Mouse (Mus musculus) small intestine, adult 2 months (tissue): ENCODE measurements around the gene Lrrc8b. TPM values are rescaled to one million over a fixed set of nuclear protein-coding genes. Genes with fewer than 3 reads are reported as not detected.

Experiments used
- H3K27ac ChIP-seq: fragments of 200-500 bp; 2 replicates; pipeline ENCODE4 v1.5.1; 2012; ENCODE audit warnings: low read depth, low read length, control low read depth, inconsistent platforms; ENCODE audit not compliant: insufficient read depth
- H3K27me3 ChIP-seq: fragments of 200-500 bp; 2 replicates; pipeline ENCODE4 v1.6.1; 2012; ENCODE audit warnings: mild to moderate bottlenecking, moderate library complexity, low read length, inconsistent platforms; ENCODE audit not compliant: control insufficient read depth, insufficient read depth
- H3K36me3 ChIP-seq: fragments of 200-500 bp; 2 replicates; pipeline ENCODE4 v1.6.1; 2012; ENCODE audit warnings: mild to moderate bottlenecking, low read length, control low read depth, inconsistent platforms; ENCODE audit not compliant: control insufficient read depth, insufficient read depth
- H3K4me1 ChIP-seq: fragments of 200-500 bp; 2 replicates; pipeline ENCODE4 v1.6.1; 2012; ENCODE audit warnings: low read length, inconsistent platforms, mixed read lengths; ENCODE audit not compliant: control insufficient read depth, insufficient read depth, insufficient read length
- H3K4me3 ChIP-seq: fragments of 200-500 bp; 2 replicates; pipeline ENCODE4 v1.5.1; 2012; ENCODE audit warnings: low read depth, mild to moderate bottlenecking, control low read depth, inconsistent platforms, low read length, moderate library complexity
- CTCF ChIP-seq: fragments of 200-500 bp; IDR thresholded peaks from 2 replicates; pipeline ENCODE4 v1.5.1; 2012; ENCODE audit warnings: low read depth, mild to moderate bottlenecking, control low read depth, inconsistent platforms, low read length, moderate library complexity, mixed read lengths; ENCODE audit not compliant: insufficient replicate concordance, insufficient read length; ENCODE audit errors: extremely low read depth
- POLR2A ChIP-seq: fragments of 200-500 bp; IDR thresholded peaks from 2 replicates; pipeline ENCODE4 v1.6.1; 2012; ENCODE audit warnings: low read depth, mild to moderate bottlenecking, control low read depth, inconsistent platforms, low read length, moderate library complexity
- WGBS: fragments of 180-500 bp; shearing (Covaris S2); methylation state at CpG from one replicate; pipeline ENCODE4 v1.1.7; 2018; 5-methylcytosine and 5-hydroxymethylcytosine counted together
- polyA plus RNA-seq: library from polyadenylated mRNA; depleted of rRNA; stranded (reverse); fragments of >200 nt; gene quantifications from 2 replicates; pipeline ENCODE4 v1.2.3, GENCODE M21; 2012

Lrrc8b gene
- polyA plus RNA-seq, 1 experiment: 19.6 TPM

GRCm38 (mm10) chr5:105519096-105519975 is 103.8 kb downstream of the Lrrc8b start, which contains the start of gene Lrrc8c:
TSS of gene Lrrc8c (plus strand) at chr5:105519388.
- Histone ChIP-seq H3K4me1 (peaks cover 6% of the 10 kb centered on the region), H3K27me3 (0 out of 2 replicates have a peak, but pooled peaks cover 3% of the 10 kb centered on the region), H3K36me3 (no peaks in the 10 kb centered on the region), H3K27ac (peak within 1 kb of the TSS; percentile 31), H3K4me3 (peak within 1 kb of the TSS; percentile 65)
- under 1% methylated on average over 91 of the region's 93 CpGs for WGBS
- TF ChIP-seq POLR2A (no peak), CTCF (0 out of 2 replicates have a peak, but pooled peaks have one; percentile 37)

- WGBS: 29% methylated on average over 5 of the region's 5 CpGs
- no peaks in the 10 kb centered on the region for H3K36me3 ChIP-seq
- H3K4me1 ChIP-seq: peaks cover 5% of the 10 kb centered on the region
- TF ChIP-seq CTCF (no peak), POLR2A (no peak)
- H3K27ac ChIP-seq: no peak overlapping the region
- 0 out of 2 replicates have a peak, but pooled peaks cover 3% of the 10 kb centered on the region for H3K27me3 ChIP-seq
- peak overlapping the region; percentile 65 for H3K4me3 ChIP-seq
Observed at GRCm38 (mm10) chr5:105519976-105520300, 104.4 kb downstream of the Lrrc8b start.

GRCm38 (mm10) chr5:105520442-105520965 is 104.9 kb downstream of the Lrrc8b start:
- WGBS: 72% methylated on average over 9 of the region's 9 CpGs
- TF ChIP-seq POLR2A (no peak), CTCF (no peak)
- H3K36me3 ChIP-seq: no peaks in the 10 kb centered on the region
- no peak overlapping the region for H3K27ac ChIP-seq
- H3K27me3 ChIP-seq: 0 out of 2 replicates have a peak, but pooled peaks cover 3% of the 10 kb centered on the region
- peaks cover 3% of the 10 kb centered on the region; the same call in 1 of the 2 replicates for H3K4me1 ChIP-seq
- H3K4me3 ChIP-seq: no peak overlapping the region

- TF ChIP-seq POLR2A: no peak
- TF ChIP-seq CTCF: no peak
- Histone ChIP-seq H3K4me3 (no peak overlapping the region), H3K36me3 (no peaks in the 10 kb centered on the region), H3K27ac (no peak overlapping the region), H3K27me3 (0 out of 2 replicates have a peak, but pooled peaks cover 3% of the 10 kb centered on the region), H3K4me1 (peaks cover 6% of the 10 kb centered on the region)
- WGBS: 48% methylated on average over 3 of the region's 3 CpGs
Observed at GRCm38 (mm10) chr5:105523452-105523851, 107.9 kb downstream of the Lrrc8b start.

GRCm38 (mm10) chr5:105525004-105525403 is 109.4 kb downstream of the Lrrc8b start:
- 87% methylated on average over 12 of the region's 12 CpGs for WGBS
- H3K27ac ChIP-seq: no peak overlapping the region

GRCm38 (mm10) chr5:105526107-105526645 is 110.6 kb downstream of the Lrrc8b start:
- H3K36me3 ChIP-seq: no peaks in the 10 kb centered on the region
- no peak overlapping the region for H3K4me3 ChIP-seq
- H3K27ac ChIP-seq: no peak overlapping the region
- 81% methylated on average over 4 of the region's 4 CpGs for WGBS
- no peaks in the 10 kb centered on the region for H3K27me3 ChIP-seq
- peaks cover 4% of the 10 kb centered on the region; the same call in 1 of the 2 replicates for H3K4me1 ChIP-seq
- TF ChIP-seq CTCF (no peak), POLR2A (no peak)

More at GRCm38 (mm10) chr5:105525004-105525403, 109.4 kb downstream of the Lrrc8b start:
- Histone ChIP-seq H3K27me3 (0 out of 2 replicates have a peak, but pooled peaks cover 1% of the 10 kb centered on the region), H3K36me3 (no peaks in the 10 kb centered on the region), H3K4me1 (peaks cover 4% of the 10 kb centered on the region; the same call in 1 of the 2 replicates), H3K4me3 (no peak overlapping the region)
- TF ChIP-seq POLR2A (no peak), CTCF (no peak)
